Mouse (Mus musculus) liver, embryonic 13.5 days (tissue): Measurements from ENCODE around the gene Nek10. TPM values are rescaled to one million over a fixed set of nuclear protein-coding genes. Genes with fewer than 3 reads are reported as not detected.
"Not testable (repeated sequence)": the region's sequence is repeated elsewhere in the genome, so short reads cannot be mapped to it uniquely, and the experiment has no call there.

ENCODE experiments used
- ATAC-seq: fragments of 200-750 bp; cut with Nextera tagmentation; 2 replicates; pipeline ENCODE4 v1.8.0; 2017; ENCODE audit warnings: low read depth, mild to moderate bottlenecking, moderate number of reproducible peaks, moderate library complexity
- DNase-seq: peaks from one replicate; pipeline ENCODE4 v3.0.0; 2022
- H3K27ac ChIP-seq: fragments of 300-500 bp; sonication (generic); 2 replicates; pipeline ENCODE4 v1.5.1; 2015; ENCODE audit warnings: moderate library complexity, mild to moderate bottlenecking, inconsistent platforms
- H3K27me3 ChIP-seq: fragments of 300-500 bp; sonication (generic); 2 replicates; pipeline ENCODE4 v1.6.1; 2015; ENCODE audit warnings: mild to moderate bottlenecking, inconsistent platforms
- H3K36me3 ChIP-seq: fragments of 300-500 bp; sonication (generic); 2 replicates; pipeline ENCODE4 v1.6.1; 2015; ENCODE audit warnings: mild to moderate bottlenecking, inconsistent platforms
- H3K4me1 ChIP-seq: fragments of 300-500 bp; sonication (generic); replicated peaks from 2 replicates; pipeline ENCODE4 v1.6.1; 2015; ENCODE audit warnings: inconsistent platforms
- H3K4me2 ChIP-seq: fragments of 300-500 bp; sonication (generic); 2 replicates; pipeline ENCODE4 v1.6.1; 2015; ENCODE audit warnings: inconsistent platforms, mild to moderate bottlenecking, moderate library complexity
- H3K4me3 ChIP-seq: fragments of 300-500 bp; sonication (generic); replicated peaks from 2 replicates; pipeline ENCODE4 v1.5.1; 2015; ENCODE audit warnings: mild to moderate bottlenecking, inconsistent platforms
- H3K9ac ChIP-seq: fragments of 300-500 bp; sonication (generic); 2 replicates; pipeline ENCODE4 v1.6.1; 2015; ENCODE audit warnings: mild to moderate bottlenecking, inconsistent platforms
- H3K9me3 ChIP-seq: fragments of 300-500 bp; sonication (generic); replicated peaks from 2 replicates; pipeline ENCODE4 v1.6.1; 2016; ENCODE audit warnings: inconsistent platforms
- WGBS: fragments of 180-500 bp; shearing (Covaris S2); methylation state at CpG from one replicate; pipeline ENCODE4 v1.1.7; 2015; ENCODE audit not compliant: insufficient replicate concordance; 5-methylcytosine and 5-hydroxymethylcytosine counted together
- polyA plus RNA-seq: library from polyadenylated mRNA; unstranded; fragments of >200 nt; fragmentation: Nextera tagmentation; extraction: Ambion mirVana; gene quantifications from 2 replicates; pipeline ENCODE4 v1.2.1, GENCODE M21; 2015

The Nek10 gene
- polyA plus RNA-seq, 1 experiment from 2014 or later: not detected

DNA sequence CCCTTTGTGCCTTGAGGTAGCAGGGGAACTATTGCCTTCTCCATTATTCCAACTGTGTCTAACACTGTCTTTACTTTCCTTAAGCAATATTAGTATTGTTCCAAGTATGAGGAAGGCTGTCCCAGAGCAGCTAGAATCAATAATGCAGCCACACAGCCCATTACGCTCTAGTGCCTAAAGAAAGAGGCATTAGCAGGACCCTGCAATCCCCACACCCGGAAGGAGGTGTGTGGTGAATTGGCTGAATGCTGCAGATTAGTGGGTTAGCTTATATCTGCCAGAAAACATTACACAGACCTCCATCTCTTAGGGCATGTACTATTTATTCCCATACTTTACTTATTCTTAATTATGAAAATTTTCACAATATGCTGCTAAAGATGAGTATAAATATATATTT is 145.8 kb downstream of the Nek10 start:
- 78% methylated on average over 2 of the region's 2 CpGs for WGBS

DNA sequence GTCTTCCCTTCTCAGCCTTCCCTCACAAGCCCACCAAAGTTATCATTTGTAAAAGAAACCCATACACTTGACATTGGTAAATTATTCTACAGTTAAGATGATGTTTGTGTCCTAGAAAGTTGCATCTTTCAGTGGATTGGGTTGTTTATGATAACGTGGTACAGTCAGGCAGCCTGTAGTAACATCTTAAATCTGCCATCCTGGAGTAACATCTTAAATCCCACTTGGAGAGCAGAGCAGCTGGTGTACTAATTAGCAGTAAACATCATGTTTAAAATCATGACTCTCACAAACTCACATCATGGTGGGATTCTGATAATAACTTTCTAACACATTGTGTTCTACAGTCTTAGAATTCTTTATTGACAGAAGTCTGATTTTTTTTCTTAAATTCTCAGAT is 148.6 kb downstream of the Nek10 start:
- no peak overlapping the region for H3K27ac ChIP-seq
- no peak for DNase-seq
- no peaks in the 10 kb centered on the region for H3K4me1 ChIP-seq
- no peak for ATAC-seq
- no peaks in the 10 kb centered on the region for H3K36me3 ChIP-seq
- H3K4me3 ChIP-seq: no peak overlapping the region
- H3K27me3 ChIP-seq: no peaks in the 10 kb centered on the region
- no peaks in the 10 kb centered on the region for H3K9me3 ChIP-seq
- H3K9ac ChIP-seq: no peak overlapping the region
- WGBS: 51% methylated on average over 1 of the region's 1 CpGs
- H3K4me2 ChIP-seq: no peak overlapping the region

More for the DNA sequence above, 145.8 kb downstream of the Nek10 start:
- H3K9me3 ChIP-seq: no peaks in the 10 kb centered on the region
- no peak overlapping the region for H3K27ac ChIP-seq
- no peaks in the 10 kb centered on the region for H3K4me1 ChIP-seq
- ATAC-seq (no peak), DNase-seq (no peak)
- H3K4me2 ChIP-seq: no peak overlapping the region
- H3K27me3 ChIP-seq: no peaks in the 10 kb centered on the region
- H3K9ac ChIP-seq: no peak overlapping the region
- no peak overlapping the region for H3K4me3 ChIP-seq
- H3K36me3 ChIP-seq: no peaks in the 10 kb centered on the region

DNA sequence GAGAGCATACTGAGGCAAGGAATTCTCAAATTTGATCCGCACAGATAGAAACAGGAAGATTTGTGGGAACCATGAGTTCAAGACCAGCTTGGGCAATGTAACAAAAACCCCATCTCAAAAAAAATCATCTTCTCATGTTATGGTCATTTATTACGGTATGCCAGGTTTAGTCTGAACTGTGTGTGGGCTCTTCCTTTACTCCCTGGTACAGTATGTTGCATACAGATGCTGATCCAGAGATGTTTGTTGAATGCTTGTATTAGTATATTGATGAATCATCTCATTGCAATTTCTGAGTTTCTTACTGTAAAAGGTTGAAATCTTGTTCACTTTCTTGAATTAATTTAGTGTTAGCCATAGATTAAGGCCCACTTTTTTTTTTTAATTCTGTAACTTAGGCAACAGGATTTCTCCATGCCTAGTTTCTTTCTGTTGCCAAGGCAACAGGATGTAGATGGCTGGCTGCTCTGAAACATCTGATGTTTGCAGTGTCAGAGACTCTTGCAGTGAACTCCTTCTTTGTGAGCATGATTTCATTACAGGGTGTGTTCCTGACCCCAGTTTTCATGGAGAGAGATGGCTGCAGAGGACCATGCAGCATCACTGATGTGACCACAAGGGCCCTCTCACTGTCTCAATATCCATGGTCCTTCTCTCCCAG is 156.7 kb downstream of the Nek10 start:
- DNase-seq (no peak), ATAC-seq (no peak)
- Histone ChIP-seq H3K4me1 (no peaks in the 10 kb centered on the region), H3K9me3 (no peaks in the 10 kb centered on the region), H3K36me3 (no peaks in the 10 kb centered on the region), H3K27ac (no peak overlapping the region), H3K27me3 (no peaks in the 10 kb centered on the region), H3K4me2 (no peak overlapping the region), H3K9ac (no peak overlapping the region), H3K4me3 (no peak overlapping the region)
- 70% methylated on average over 2 of the region's 2 CpGs for WGBS

DNA sequence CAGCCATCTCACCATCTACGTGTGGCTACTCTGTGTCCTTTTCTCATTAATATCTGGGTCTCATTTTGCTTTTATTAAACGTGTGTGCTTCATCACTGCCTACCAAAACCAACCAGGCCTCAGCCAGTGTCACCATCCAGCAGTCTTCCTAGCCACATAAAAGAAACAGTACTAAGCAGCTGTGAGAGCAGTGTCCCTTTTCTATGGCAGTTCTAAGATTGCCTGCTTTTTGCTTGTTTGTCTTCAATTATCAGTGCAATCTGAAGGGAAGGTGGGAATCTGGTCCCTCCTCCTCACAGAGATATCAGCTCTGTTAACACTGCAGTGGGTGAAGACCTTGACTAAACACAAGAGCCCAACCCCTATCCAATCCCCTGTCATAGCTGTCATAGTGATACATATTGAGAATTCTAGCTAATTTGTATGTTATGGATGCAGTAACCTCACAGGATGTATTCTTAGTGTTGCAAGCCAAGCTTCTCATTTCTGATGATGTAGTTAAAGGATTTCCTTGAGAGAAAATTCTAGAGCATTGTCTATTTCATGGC is 157.3 kb downstream of the Nek10 start:
- Histone ChIP-seq H3K36me3 (no peaks in the 10 kb centered on the region), H3K27ac (no peak overlapping the region), H3K9me3 (no peaks in the 10 kb centered on the region), H3K27me3 (no peaks in the 10 kb centered on the region), H3K4me1 (no peaks in the 10 kb centered on the region), H3K4me3 (no peak overlapping the region), H3K9ac (no peak overlapping the region), H3K4me2 (no peak overlapping the region)
- no peak for ATAC-seq
- WGBS: 55% methylated on average over 2 of the region's 2 CpGs
- DNase-seq: no peak

DNA sequence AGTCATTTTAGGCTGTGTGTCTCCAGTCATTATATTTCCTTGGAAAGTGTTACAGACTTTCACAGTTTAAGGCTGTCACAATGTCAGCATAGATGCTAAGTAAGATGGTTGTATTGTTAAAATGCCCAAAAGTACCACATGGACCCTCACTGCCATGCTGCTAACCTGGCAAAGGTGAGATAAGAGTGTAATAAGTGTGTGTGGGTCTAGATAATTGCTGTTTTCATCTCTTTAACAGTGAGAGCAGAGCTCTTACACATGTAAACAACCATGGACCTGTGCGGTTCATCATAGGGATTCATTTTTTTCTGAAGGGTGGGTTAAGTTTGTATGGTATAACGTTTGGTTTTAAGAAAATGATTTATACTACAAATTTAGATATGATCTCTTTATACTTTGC is 167.4 kb downstream of the Nek10 start:
- ATAC-seq: peak; percentile 83
- WGBS: 32% methylated on average over 2 of the region's 2 CpGs
- Histone ChIP-seq H3K4me3 (no peak overlapping the region), H3K9me3 (no peaks in the 10 kb centered on the region), H3K4me1 (peaks cover 11% of the 10 kb centered on the region), H3K27ac (no peak overlapping the region), H3K27me3 (no peaks in the 10 kb centered on the region), H3K36me3 (no peaks in the 10 kb centered on the region), H3K4me2 (no peak overlapping the region), H3K9ac (no peak overlapping the region)
- no peak for DNase-seq

DNA sequence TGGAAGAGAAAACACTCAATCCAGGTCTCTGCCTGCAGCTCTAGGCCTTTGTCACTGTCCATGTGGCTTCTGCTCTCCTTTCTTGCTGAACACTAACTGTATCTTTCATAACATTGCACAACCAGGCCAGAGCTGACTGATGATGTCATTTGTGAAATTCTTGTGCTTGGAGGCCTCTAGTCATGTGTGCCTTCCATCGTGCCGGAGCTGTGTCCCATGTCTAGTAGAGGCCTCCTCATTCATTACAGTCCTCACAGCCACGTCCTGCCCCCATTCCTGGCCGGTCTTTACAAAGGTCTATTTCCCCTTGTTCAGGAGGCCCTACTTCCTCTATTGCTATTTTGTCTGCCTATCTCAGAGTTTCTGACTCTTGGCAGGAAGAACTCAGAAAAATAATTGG is 167.8 kb downstream of the Nek10 start:
- Histone ChIP-seq H3K4me1 (peaks cover 11% of the 10 kb centered on the region), H3K27ac (no peak overlapping the region; the same call in 1 of the 2 replicates), H3K27me3 (no peaks in the 10 kb centered on the region), H3K4me2 (no peak overlapping the region), H3K4me3 (no peak overlapping the region), H3K9me3 (no peaks in the 10 kb centered on the region), H3K36me3 (no peaks in the 10 kb centered on the region), H3K9ac (no peak overlapping the region)
- DNase-seq (no peak), ATAC-seq (peak; percentile 73)
- WGBS: 19% methylated on average over 4 of the region's 4 CpGs

DNA sequence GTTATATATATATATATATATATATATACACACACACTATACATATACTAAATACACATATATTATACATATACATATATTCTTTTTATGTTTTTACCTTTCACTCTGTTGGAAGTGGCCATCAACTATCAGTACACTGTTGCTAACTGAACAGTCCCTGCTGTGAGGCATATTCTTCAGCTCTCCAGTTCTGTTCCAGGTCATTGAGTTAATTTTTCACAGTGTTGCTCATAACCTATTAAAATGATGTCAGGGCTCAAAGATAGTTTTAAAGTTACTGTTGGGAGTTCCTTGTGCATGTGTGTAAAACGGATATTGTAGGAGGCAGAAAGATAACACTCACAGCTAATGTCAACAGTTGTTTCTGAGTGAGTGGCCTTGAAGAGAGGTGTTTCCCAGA is 170.9 kb downstream of the Nek10 start:
- peaks cover 11% of the 10 kb centered on the region for H3K4me1 ChIP-seq
- 26% methylated on average over 1 of the region's 1 CpGs for WGBS
- H3K9ac ChIP-seq: no peak overlapping the region
- H3K4me2 ChIP-seq: no peak overlapping the region
- ATAC-seq (no peak), DNase-seq (no peak)
- no peaks in the 10 kb centered on the region for H3K27me3 ChIP-seq
- H3K4me3 ChIP-seq: no peak overlapping the region
- H3K36me3 ChIP-seq: no peaks in the 10 kb centered on the region
- H3K9me3 ChIP-seq: no peaks in the 10 kb centered on the region
- no peak overlapping the region for H3K27ac ChIP-seq

DNA sequence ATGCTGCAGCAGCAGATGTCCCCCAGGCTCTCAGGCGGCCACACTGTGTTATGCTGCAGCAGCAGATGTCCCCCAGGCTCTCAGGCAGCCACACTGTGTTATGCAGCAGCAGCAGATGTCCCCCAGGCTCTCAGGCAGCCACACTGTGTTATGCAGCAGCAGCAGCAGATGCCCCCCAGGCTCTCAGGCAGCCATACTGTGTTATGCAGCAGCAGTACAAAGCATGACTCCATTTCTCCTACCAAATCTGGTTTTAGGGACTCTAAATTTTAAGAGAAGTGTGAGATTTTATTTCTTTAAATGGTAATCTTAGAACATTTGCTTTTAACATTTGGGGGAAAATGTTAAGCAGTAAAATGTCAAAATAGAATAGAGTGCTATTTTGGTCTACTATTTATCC is 180.9 kb downstream of the Nek10 start:
- not testable (repeated sequence) for H3K4me2 ChIP-seq, H3K36me3 ChIP-seq, H3K4me3 ChIP-seq, H3K9ac ChIP-seq, DNase-seq, ATAC-seq, H3K27me3 ChIP-seq, H3K27ac ChIP-seq, H3K4me1 ChIP-seq, H3K9me3 ChIP-seq
- WGBS: 14% methylated on average over 1 of the region's 1 CpGs

DNA sequence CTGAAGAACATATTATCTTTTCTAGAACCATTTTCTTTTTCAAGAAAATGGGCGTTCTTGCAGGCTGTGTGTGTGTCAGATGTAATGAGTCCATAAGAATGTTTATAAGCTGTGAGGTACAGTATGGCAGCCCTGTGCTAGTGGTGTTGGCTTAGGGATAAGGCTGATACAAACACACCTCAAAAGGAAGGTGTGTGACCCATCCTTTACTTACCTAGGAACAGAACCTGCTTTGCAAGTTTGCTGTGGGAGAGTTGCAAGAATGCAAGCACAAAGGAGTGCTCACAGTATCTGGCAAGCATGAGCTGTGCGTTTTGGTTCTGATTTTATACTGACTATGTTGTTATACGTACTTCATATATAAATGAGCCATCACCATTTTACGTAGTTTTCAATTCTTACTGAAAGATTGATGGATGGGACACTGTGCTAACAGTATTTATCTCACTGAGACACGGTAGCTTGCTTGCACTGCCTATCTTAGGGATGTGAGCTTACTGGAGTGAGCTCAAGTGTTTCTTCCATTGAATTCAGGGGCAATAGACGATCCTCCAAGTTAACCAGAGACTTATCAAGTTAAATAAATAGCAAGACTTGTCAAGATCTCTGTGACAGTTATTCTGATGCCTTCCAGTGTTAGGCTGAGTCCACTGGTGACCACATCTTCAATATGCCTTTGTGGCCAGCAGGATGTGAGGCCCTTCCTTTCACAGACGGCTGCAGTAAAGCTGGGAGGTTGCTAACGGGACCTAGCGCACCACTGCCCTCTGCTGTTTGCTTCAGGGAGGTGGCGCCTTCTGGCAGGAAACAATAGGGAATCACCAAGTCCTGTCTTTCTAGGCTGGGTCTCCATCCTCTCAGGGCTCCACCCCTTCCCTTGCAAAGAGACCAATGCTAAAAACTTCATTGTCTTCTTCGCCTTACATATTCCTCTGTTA is 181.8 kb downstream of the Nek10 start:
- H3K4me2 ChIP-seq: no peak overlapping the region
- WGBS: 31% methylated on average over 11 of the region's 11 CpGs
- H3K27me3 ChIP-seq: no peaks in the 10 kb centered on the region
- no peak overlapping the region for H3K27ac ChIP-seq
- no peak overlapping the region for H3K9ac ChIP-seq
- DNase-seq: peak; percentile 8
- H3K4me3 ChIP-seq: no peak overlapping the region
- H3K4me1 ChIP-seq: no peaks in the 10 kb centered on the region
- H3K9me3 ChIP-seq: no peaks in the 10 kb centered on the region
- H3K36me3 ChIP-seq: no peaks in the 10 kb centered on the region
- no peak for ATAC-seq

DNA sequence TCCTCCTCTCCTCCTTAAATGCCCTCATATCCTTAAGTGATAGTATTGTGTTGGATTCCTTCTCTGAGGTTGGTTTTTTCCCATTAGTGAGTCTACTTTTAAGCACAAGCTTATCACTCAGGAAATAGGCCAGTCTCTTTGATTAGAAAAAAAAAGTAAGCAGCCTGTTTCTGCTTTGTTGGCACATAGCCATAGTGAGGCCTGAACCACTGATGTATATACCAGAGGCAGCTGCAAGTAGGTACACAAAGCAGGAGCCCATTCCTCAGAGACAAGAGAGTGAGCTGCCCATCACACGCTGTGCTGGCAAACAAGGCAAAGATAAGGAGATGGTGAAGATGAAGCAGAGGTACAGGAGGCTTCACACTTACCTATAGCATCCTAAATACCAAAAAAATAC is 184.2 kb downstream of the Nek10 start:
- no peak overlapping the region for H3K4me2 ChIP-seq
- no peaks in the 10 kb centered on the region for H3K27me3 ChIP-seq
- H3K4me3 ChIP-seq: no peak overlapping the region
- DNase-seq (no peak), ATAC-seq (no peak)
- no peaks in the 10 kb centered on the region for H3K9me3 ChIP-seq
- no peak overlapping the region for H3K9ac ChIP-seq
- no peak overlapping the region for H3K27ac ChIP-seq
- H3K4me1 ChIP-seq: no peaks in the 10 kb centered on the region
- H3K36me3 ChIP-seq: no peaks in the 10 kb centered on the region
- 22% methylated on average over 1 of the region's 1 CpGs for WGBS

DNA sequence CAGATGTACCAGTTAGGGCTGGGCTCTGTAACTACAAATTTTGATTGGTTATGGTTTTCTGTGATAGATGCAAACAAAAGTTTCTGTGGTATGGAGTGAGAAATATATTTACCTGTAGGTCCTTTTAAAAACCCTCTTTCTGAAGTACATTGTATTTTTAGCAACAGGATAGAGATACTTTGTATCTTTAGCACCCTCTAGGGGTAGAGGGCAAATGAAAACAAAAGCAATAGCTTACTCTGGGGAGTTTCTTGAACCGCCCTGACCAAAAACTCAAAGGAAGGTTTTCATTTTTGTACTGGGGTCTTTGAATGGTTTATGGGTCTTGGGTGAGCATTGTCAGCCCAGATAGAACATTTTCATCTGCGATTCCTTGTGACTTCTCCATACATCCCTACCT is 188.4 kb downstream of the Nek10 start:
- H3K4me1 ChIP-seq: no peaks in the 10 kb centered on the region
- 48% methylated on average over 2 of the region's 2 CpGs for WGBS
- no peaks in the 10 kb centered on the region for H3K9me3 ChIP-seq
- H3K9ac ChIP-seq: no peak overlapping the region
- DNase-seq (no peak), ATAC-seq (no peak)
- H3K36me3 ChIP-seq: no peaks in the 10 kb centered on the region
- H3K4me3 ChIP-seq: no peak overlapping the region
- no peak overlapping the region for H3K27ac ChIP-seq
- no peaks in the 10 kb centered on the region for H3K27me3 ChIP-seq
- H3K4me2 ChIP-seq: no peak overlapping the region
